Mouse (Mus musculus) stomach, embryonic 15.5 days (tissue): ENCODE results near the gene Rfx3. TPM values are rescaled to one million over a fixed set of nuclear protein-coding genes. Genes with fewer than 3 reads are reported as not detected.

Experiments used
- ATAC-seq: fragments of 200-750 bp; cut with Nextera tagmentation; 2 replicates; pipeline ENCODE4 v1.8.0; 2017; ENCODE audit warnings: low read depth, moderate number of reproducible peaks, moderate TSS enrichment; ENCODE audit not compliant: insufficient read depth, low FRiP score
- H3K27ac ChIP-seq: fragments of 300-500 bp; sonication (generic); 2 replicates; pipeline ENCODE4 v1.5.1; 2015; ENCODE audit warnings: mild to moderate bottlenecking, inconsistent platforms
- H3K27me3 ChIP-seq: fragments of 300-500 bp; sonication (generic); replicated peaks from 2 replicates; pipeline ENCODE4 v1.6.1; 2015; ENCODE audit warnings: inconsistent platforms
- H3K36me3 ChIP-seq: fragments of 300-500 bp; sonication (generic); 2 replicates; pipeline ENCODE4 v1.6.1; 2015; ENCODE audit warnings: inconsistent platforms
- H3K4me1 ChIP-seq: fragments of 300-500 bp; sonication (generic); 2 replicates; pipeline ENCODE4 v1.6.1; 2015; ENCODE audit warnings: inconsistent platforms
- H3K4me2 ChIP-seq: fragments of 300-500 bp; sonication (generic); 2 replicates; pipeline ENCODE4 v1.6.1; 2015; ENCODE audit warnings: mild to moderate bottlenecking, inconsistent platforms
- H3K4me3 ChIP-seq: fragments of 300-500 bp; sonication (generic); replicated peaks from 2 replicates; pipeline ENCODE4 v1.5.1; 2015; ENCODE audit warnings: inconsistent platforms
- H3K9ac ChIP-seq: fragments of 300-500 bp; sonication (generic); 2 replicates; pipeline ENCODE4 v1.6.1; 2015; ENCODE audit warnings: inconsistent platforms
- H3K9me3 ChIP-seq: fragments of 300-500 bp; sonication (generic); 2 replicates; pipeline ENCODE4 v1.6.1; 2016; ENCODE audit warnings: inconsistent platforms
- WGBS: fragments of 180-500 bp; shearing (Covaris S2); methylation state at CpG from one replicate; pipeline ENCODE4 v1.1.7; 2015; 5-methylcytosine and 5-hydroxymethylcytosine counted together
- polyA plus RNA-seq: library from polyadenylated mRNA; unstranded; fragments of >200 nt; fragmentation: Nextera tagmentation; extraction: Ambion mirVana; gene quantifications from 2 replicates; pipeline ENCODE4 v1.2.1, GENCODE M21; 2015

Rfx3 gene
- polyA plus RNA-seq, 1 experiment from 2014 or later = 8.7 TPM

GRCm38 (mm10) chr19:27904655-27905054 is 106.3 kb downstream of the Rfx3 start:
- Histone ChIP-seq H3K4me1 (0 out of 2 replicates have a peak, but pooled peaks cover 3% of the 10 kb centered on the region), H3K4me2 (no peak overlapping the region), H3K36me3 (no peaks in the 10 kb centered on the region), H3K9ac (no peak overlapping the region), H3K4me3 (no peak overlapping the region), H3K9me3 (no peaks in the 10 kb centered on the region), H3K27ac (no peak overlapping the region), H3K27me3 (no peaks in the 10 kb centered on the region)
- peak; percentile 72; the same call in 1 of the 2 replicates for ATAC-seq
- WGBS = 59% methylated on average over 2 of the region's 2 CpGs

GRCm38 (mm10) chr19:27904209-27904608 is 106.8 kb downstream of the Rfx3 start:
- no peaks in the 10 kb centered on the region for H3K27me3 ChIP-seq
- no peak overlapping the region for H3K4me3 ChIP-seq
- 62% methylated on average over 4 of the region's 4 CpGs for WGBS
- H3K4me1 ChIP-seq = 0 out of 2 replicates have a peak, but pooled peaks cover 3% of the 10 kb centered on the region
- H3K36me3 ChIP-seq = no peaks in the 10 kb centered on the region
- no peak overlapping the region for H3K9ac ChIP-seq
- H3K27ac ChIP-seq = no peak overlapping the region
- no peak overlapping the region for H3K4me2 ChIP-seq
- no peaks in the 10 kb centered on the region for H3K9me3 ChIP-seq
- no peak for ATAC-seq

GRCm38 (mm10) chr19:27902601-27903000 is 108.4 kb downstream of the Rfx3 start:
- no peak overlapping the region for H3K9ac ChIP-seq
- H3K27me3 ChIP-seq = no peaks in the 10 kb centered on the region
- H3K36me3 ChIP-seq = no peaks in the 10 kb centered on the region
- no peak overlapping the region for H3K4me3 ChIP-seq
- ATAC-seq = no peak
- no peaks in the 10 kb centered on the region for H3K9me3 ChIP-seq
- no peak overlapping the region for H3K4me2 ChIP-seq
- H3K4me1 ChIP-seq = 0 out of 2 replicates have a peak, but pooled peaks cover 3% of the 10 kb centered on the region
- 56% methylated on average over 9 of the region's 9 CpGs for WGBS
- no peak overlapping the region for H3K27ac ChIP-seq

DNA sequence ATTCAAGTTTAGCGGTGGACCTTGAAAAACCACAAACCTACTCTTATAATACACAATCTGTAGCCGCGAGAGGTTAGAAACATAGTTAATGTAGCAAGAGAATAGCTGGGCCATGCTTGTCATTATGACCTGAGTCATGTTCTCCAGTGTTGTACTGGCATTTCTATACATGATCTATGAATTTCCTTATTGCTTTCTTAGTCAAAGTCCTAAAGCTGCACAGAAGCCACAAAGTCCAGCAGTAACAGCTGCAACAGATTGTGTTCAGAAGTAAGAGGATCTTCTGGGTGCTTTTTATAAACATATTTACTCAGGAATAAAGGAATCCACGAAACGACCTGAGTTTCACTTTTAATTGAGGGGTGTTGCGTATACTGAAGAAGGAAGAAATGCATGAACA is 109.3 kb downstream of the Rfx3 start:
- 0 out of 2 replicates have a peak, but pooled peaks cover 3% of the 10 kb centered on the region for H3K4me1 ChIP-seq
- H3K9ac ChIP-seq = no peak overlapping the region
- no peak overlapping the region for H3K27ac ChIP-seq
- whole genome bisulfite sequencing = 77% methylated on average over 6 of the region's 6 CpGs
- no peak overlapping the region for H3K4me3 ChIP-seq
- no peaks in the 10 kb centered on the region for H3K36me3 ChIP-seq
- no peak overlapping the region for H3K4me2 ChIP-seq
- H3K27me3 ChIP-seq = no peaks in the 10 kb centered on the region
- no peak for ATAC-seq
- H3K9me3 ChIP-seq = no peaks in the 10 kb centered on the region

DNA sequence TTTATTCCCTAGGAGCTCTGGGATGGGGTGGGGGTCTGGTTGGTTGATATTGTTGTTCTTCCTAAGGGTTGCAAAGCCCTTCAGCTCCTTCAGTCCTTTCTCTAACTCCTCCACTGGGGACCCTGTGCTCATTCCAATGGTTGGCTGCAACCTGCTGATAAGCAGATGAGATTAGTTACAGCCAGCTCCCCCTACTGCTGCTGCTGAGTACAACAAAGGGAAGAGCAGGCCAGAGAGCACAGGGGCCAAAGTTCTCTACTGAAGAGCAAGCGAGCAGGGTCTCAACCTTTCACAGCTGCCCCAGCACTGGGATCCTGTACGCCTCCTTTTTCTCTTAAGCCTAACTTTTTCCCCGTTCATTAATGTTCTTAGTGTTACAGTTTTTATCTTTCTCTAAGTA is 126.4 kb downstream of the Rfx3 start:
- 79% methylated on average over 3 of the region's 3 CpGs for WGBS
- H3K27ac ChIP-seq = no peak overlapping the region
- H3K4me2 ChIP-seq = no peak overlapping the region
- no peaks in the 10 kb centered on the region for H3K4me1 ChIP-seq
- no peak for ATAC-seq
- H3K9me3 ChIP-seq = no peaks in the 10 kb centered on the region
- no peak overlapping the region for H3K9ac ChIP-seq
- H3K36me3 ChIP-seq = no peaks in the 10 kb centered on the region
- H3K27me3 ChIP-seq = no peaks in the 10 kb centered on the region
- H3K4me3 ChIP-seq = no peak overlapping the region

DNA sequence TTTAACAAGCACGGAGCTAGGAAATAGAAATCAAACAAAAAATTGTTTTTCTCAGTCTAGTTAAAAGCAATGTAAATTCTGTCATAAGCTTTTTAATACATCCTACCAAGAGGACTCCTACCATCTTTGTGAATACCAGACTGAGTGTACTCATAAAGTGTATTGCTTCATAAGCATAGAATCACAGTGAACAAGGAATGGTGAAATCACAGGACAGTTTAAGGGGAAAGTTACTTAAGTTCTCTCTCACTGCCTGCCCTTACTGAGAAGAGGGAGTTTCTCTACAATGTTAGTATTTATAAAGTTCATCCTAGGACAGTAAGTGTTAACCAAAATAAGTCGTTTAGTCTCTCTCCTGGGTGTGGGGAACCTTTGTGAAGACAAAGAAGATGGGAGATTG is 133.5 kb downstream of the Rfx3 start:
- H3K4me2 ChIP-seq = no peak overlapping the region
- 74% methylated on average over 2 of the region's 2 CpGs for WGBS
- no peak overlapping the region for H3K4me3 ChIP-seq
- ATAC-seq = no peak
- H3K27me3 ChIP-seq = no peaks in the 10 kb centered on the region
- no peaks in the 10 kb centered on the region for H3K36me3 ChIP-seq
- H3K9ac ChIP-seq = no peak overlapping the region
- H3K9me3 ChIP-seq = no peaks in the 10 kb centered on the region
- H3K27ac ChIP-seq = no peak overlapping the region
- no peaks in the 10 kb centered on the region for H3K4me1 ChIP-seq

- Histone ChIP-seq H3K9me3 (no peaks in the 10 kb centered on the region), H3K9ac (no peak overlapping the region), H3K4me1 (no peaks in the 10 kb centered on the region), H3K36me3 (no peaks in the 10 kb centered on the region), H3K4me2 (no peak overlapping the region), H3K4me3 (no peak overlapping the region), H3K27ac (no peak overlapping the region), H3K27me3 (no peaks in the 10 kb centered on the region)
- 84% methylated on average over 3 of the region's 3 CpGs for WGBS
- ATAC-seq = no peak
Measured at GRCm38 (mm10) chr19:27870794-27871193, 140.2 kb downstream of the Rfx3 start.

DNA sequence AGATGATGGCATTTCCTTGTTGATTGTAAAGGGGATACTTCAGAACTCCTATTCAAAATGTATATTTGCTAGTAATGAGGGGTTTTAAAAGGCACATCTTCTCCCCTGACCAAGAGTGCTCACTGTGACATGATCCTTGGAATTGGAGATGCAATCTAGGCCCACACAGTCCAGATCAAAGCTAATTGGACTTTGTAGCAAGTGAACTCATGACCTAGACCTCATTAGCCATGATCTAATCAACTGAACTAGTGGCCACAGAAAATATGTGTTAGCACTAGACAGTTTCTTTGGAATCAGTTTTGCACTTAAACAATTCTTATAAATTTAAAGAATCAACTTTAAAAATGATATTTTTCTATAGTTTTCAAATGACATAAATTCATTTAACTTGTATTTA is 151.3 kb downstream of the Rfx3 start:
- Histone ChIP-seq H3K4me3 (no peak overlapping the region), H3K4me2 (no peak overlapping the region), H3K4me1 (no peaks in the 10 kb centered on the region), H3K27ac (no peak overlapping the region), H3K27me3 (no peaks in the 10 kb centered on the region), H3K9ac (no peak overlapping the region), H3K9me3 (no peaks in the 10 kb centered on the region), H3K36me3 (no peaks in the 10 kb centered on the region)
- no peak for ATAC-seq

- ATAC-seq = no peak
- no peak overlapping the region for H3K4me3 ChIP-seq
- 78% methylated on average over 1 of the region's 1 CpGs for WGBS
Measured at GRCm38 (mm10) chr19:27848946-27849345, 162.0 kb downstream of the Rfx3 start.

DNA sequence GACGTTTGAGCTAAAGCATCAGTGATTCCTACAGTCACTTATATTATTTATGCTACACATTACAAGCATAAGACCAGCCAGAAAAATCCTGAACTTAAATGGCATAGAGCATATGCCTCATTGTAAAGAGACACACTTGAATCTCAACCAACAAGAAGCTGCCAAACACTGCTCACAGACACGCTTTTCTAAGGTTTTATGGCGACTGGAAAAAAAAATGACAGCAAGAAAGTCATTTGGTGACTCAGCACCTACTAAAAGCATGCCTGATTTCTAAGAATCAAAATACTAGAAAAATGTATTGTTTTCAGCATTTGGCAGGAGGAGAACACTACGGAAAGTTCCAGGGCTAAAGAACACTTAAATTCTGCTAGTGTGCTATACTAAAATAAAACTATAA is 163.9 kb downstream of the Rfx3 start:
- H3K9me3 ChIP-seq = no peaks in the 10 kb centered on the region
- no peak overlapping the region for H3K9ac ChIP-seq
- no peak overlapping the region for H3K4me2 ChIP-seq
- no peak overlapping the region for H3K4me3 ChIP-seq
- no peak overlapping the region for H3K27ac ChIP-seq
- no peaks in the 10 kb centered on the region for H3K27me3 ChIP-seq
- 80% methylated on average over 4 of the region's 4 CpGs for WGBS
- H3K36me3 ChIP-seq = no peaks in the 10 kb centered on the region
- no peaks in the 10 kb centered on the region for H3K4me1 ChIP-seq
- no peak for ATAC-seq

More at GRCm38 (mm10) chr19:27848946-27849345, 162.0 kb downstream of the Rfx3 start:
- Histone ChIP-seq H3K9ac (no peak overlapping the region), H3K27ac (no peak overlapping the region), H3K27me3 (no peaks in the 10 kb centered on the region), H3K4me2 (no peak overlapping the region), H3K9me3 (no peaks in the 10 kb centered on the region), H3K4me1 (no peaks in the 10 kb centered on the region), H3K36me3 (no peaks in the 10 kb centered on the region)

DNA sequence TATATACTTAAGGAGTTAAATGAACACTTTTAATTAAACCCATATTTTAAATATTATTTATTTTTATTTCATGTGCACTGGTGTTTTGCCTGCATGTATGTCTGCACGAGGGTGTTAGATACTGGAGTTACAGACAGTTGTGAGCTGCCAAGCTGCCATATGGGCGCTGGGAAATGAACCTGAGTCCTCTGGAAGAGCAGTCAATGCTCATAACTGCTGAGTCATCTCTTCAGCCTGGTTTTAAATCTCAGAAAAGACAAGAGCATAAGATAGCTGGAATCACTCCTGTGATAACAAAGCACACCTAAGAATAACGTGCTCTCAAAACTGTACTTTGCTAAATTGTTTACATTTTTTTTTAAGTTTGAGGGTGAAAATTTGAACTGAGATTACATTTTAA is 172.3 kb downstream of the Rfx3 start:
- Histone ChIP-seq H3K27ac (no peak overlapping the region), H3K27me3 (no peaks in the 10 kb centered on the region), H3K4me3 (no peak overlapping the region), H3K4me2 (no peak overlapping the region), H3K36me3 (no peaks in the 10 kb centered on the region), H3K9me3 (no peaks in the 10 kb centered on the region), H3K4me1 (no peaks in the 10 kb centered on the region), H3K9ac (no peak overlapping the region)
- WGBS = 62% methylated on average over 3 of the region's 3 CpGs
- no peak for ATAC-seq

DNA sequence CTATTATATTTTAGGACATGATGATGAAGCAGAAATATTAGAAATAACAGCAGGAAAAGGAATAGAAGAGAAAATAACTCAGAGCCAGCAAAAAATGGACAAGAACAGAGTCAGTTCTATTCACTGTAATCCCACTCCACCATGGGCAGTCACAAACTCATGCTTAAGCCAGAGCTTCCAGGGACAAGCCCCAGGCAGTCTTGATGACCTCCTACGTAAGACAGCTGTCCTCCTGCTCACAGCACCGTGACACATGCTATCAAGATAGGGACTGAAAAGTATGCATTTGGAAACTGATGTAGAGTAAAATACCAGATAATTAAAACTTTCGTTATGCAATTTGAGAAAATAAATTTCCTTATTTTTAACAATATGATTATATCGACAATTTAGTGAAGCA is 172.9 kb downstream of the Rfx3 start:
- no peak for ATAC-seq
- 84% methylated on average over 4 of the region's 4 CpGs for WGBS
- Histone ChIP-seq H3K36me3 (no peaks in the 10 kb centered on the region), H3K4me2 (no peak overlapping the region), H3K4me1 (no peaks in the 10 kb centered on the region), H3K27ac (no peak overlapping the region), H3K4me3 (no peak overlapping the region), H3K9me3 (no peaks in the 10 kb centered on the region), H3K9ac (no peak overlapping the region), H3K27me3 (no peaks in the 10 kb centered on the region)

DNA sequence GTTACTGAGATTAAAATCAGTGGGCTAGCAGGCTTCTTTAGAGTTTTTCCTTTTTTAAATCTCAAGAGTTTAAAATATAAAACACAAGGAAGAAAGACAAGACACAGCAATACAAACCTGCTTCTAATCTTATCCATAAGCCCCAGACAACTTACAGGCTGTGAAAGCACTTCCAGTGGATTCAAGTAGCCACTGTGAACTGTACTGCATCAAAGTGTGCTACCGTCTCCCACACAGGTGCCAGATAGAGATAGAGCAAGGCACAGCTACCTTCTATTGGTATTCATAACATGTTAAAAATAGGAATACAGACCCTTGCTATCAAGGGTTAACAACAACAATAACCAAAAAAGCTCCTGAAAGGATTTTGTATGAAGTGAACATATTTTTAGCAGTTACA is 178.5 kb downstream of the Rfx3 start:
- Histone ChIP-seq H3K9me3 (no peaks in the 10 kb centered on the region), H3K4me3 (no peak overlapping the region), H3K27ac (no peak overlapping the region), H3K4me1 (no peaks in the 10 kb centered on the region), H3K9ac (no peak overlapping the region), H3K36me3 (no peaks in the 10 kb centered on the region), H3K27me3 (no peaks in the 10 kb centered on the region), H3K4me2 (no peak overlapping the region)
- no peak for ATAC-seq
- 70% methylated on average over 1 of the region's 1 CpGs for WGBS
